Mouse (Mus musculus) cortical plate, adult 2 months (tissue): Measurements from ENCODE around the gene Lrp1. TPM values are rescaled to one million over a fixed set of nuclear protein-coding genes. Genes with fewer than 3 reads are reported as not detected.

Source experiments
- H3K27ac ChIP-seq: fragments of 200-500 bp; 2 replicates; pipeline ENCODE4 v1.5.1; 2012; ENCODE audit warnings: low read length, control low read depth, inconsistent platforms; ENCODE audit not compliant: insufficient read depth
- H3K4me1 ChIP-seq: fragments of 200-500 bp; 2 replicates; pipeline ENCODE4 v1.6.1; 2011; ENCODE audit warnings: low read length; ENCODE audit not compliant: control insufficient read depth, insufficient read depth
- H3K4me3 ChIP-seq: fragments of 200-500 bp; 2 replicates; pipeline ENCODE4 v1.5.1; 2011; ENCODE audit warnings: mild to moderate bottlenecking, low read length, control low read depth; ENCODE audit not compliant: insufficient read depth
- CTCF ChIP-seq: fragments of 200-500 bp; IDR thresholded peaks from 2 replicates; pipeline ENCODE4 v1.5.1; 2011; ENCODE audit warnings: mild to moderate bottlenecking, control low read depth, low read length; ENCODE audit not compliant: insufficient read depth; ENCODE audit errors: extremely low read depth
- POLR2A ChIP-seq: fragments of 200-500 bp; IDR thresholded peaks from 2 replicates; pipeline ENCODE4 v1.6.1; 2011; ENCODE audit warnings: mild to moderate bottlenecking, low read length, control low read depth; ENCODE audit not compliant: insufficient read depth; ENCODE audit errors: extremely low read depth
- polyA plus RNA-seq: library from polyadenylated mRNA; depleted of rRNA; stranded (reverse); fragments of >200 nt; gene quantifications from 2 replicates; pipeline ENCODE4 v1.2.3, GENCODE M21; 2012

Lrp1 gene
- polyA plus RNA-seq, 1 experiment, result 294 TPM

DNA sequence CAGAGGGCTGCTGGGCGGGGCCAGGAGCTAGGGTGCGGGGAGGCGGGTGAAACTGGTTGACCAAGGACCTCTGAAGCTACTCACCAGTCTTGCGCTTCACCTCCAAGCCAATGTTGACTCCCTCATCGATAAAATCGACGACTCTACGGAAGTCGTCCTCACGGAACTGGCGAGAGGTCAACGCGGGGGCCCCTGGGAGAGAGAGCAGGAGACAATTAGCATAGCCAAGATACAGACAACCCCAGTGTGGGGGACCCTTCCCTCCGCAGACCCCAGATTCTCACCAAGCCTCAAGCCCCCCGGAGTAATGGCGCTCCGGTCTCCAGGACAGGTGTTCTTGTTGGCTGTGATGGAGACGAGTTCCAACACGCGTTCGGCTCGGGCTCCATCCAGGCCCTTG, 103.0 kb downstream of the Lrp1 start:
- H3K4me1 ChIP-seq, result peaks cover 3% of the 10 kb centered on the region; the same call in 1 of the 2 replicates
- TF ChIP-seq POLR2A, result no peak
- no peak for TF ChIP-seq CTCF
- no peak overlapping the region for H3K27ac ChIP-seq
- H3K4me3 ChIP-seq, result no peak overlapping the region

DNA sequence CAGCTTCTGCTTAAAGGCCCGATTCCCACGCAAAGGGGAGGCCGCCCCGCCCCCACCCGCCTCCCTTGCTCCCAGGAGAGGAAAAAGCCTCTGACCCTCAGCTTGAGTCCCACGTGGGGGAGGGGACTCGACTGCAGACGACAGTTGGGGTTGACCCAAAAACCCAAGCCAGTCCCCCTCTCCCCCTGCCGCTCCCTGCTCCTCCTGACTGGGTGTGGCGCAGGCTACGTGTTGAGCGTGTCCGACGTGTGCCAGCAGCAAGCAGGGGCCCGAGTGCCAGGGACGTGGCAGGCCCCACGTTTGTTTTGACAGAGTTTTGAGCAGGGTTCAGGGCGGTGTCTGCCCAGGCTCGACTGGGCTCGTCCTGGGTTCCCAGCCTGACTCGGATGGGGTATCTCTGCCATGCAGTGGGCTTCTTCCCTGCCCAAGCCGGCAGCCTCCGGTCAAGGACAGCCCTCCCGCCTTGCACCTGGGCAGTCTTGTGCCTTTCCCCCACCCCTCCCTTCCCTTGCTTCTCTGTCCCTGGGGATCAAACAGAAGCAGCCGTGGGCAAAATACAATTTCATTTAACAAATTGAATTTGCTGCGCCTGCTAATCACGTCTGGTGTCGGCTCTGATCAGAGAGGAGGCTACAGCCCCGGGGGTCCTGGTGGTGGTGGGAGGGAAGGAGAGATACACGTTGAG, 104.2 kb downstream of the Lrp1 start:
- peaks cover 3% of the 10 kb centered on the region; the same call in 1 of the 2 replicates for H3K4me1 ChIP-seq
- no peak overlapping the region for H3K4me3 ChIP-seq
- TF ChIP-seq CTCF (no peak), POLR2A (no peak)
- no peak overlapping the region for H3K27ac ChIP-seq

DNA sequence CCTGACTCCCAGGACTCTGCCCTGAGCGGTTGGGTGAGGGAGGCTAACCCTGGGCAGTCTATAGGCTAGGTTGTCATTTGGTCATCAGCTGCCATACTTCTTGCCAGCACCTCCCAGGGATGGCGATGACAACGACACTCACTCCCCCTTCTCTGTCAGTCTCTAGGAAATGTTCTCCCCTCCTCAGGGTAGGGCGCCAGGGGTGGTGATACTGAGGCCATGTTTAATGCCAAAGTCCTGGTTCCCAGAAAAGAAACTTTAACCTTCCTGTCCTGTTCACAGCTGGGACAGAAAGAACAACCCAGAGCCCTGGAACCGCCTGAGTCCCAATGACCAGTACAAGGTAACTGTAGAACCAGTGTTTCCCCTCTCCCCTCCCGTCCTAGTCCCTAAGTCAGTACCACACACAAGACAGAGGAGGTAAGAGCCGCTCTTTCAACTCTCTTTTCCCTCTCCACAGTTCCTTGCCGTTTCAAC, 104.9 kb downstream of the Lrp1 start:
- TF ChIP-seq POLR2A (no peak), CTCF (no peak)
- Histone ChIP-seq H3K27ac (no peak overlapping the region), H3K4me3 (no peak overlapping the region), H3K4me1 (peaks cover 1% of the 10 kb centered on the region; the same call in 1 of the 2 replicates)

DNA sequence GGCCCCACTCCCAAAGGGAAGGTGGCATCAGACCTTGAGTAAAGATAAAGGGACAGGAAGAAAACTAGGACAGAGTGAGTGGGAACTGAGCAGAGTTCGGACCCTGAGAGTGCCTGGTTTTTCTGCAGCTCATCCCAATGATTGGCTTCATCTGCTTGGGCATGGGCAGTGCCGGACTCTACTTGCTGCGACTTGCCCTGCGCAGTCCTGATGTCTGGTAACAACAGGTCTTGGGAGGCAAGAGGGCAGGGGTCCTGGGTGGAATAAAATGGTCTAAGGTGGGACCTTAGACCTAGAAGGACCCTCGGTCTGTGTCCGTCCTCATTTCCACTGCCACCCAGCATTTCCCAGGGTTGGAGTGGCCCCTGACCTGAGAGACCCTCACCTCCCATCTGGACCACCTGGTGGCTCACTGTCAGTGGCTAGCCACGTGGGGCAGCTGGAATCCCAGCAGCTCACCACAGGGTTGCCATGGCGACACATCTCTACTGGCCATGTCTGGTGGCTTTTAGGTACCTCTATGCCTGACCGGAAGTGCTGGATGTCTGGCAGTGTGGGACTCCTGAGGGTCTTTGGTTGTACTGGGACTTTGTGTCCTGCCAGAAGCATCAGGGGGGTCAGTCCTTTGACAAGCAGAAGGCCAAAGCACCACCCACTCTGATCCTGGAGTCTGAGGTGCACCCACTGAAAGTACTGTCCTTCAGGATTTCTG, 105.5 kb downstream of the Lrp1 start:
- Histone ChIP-seq H3K4me1 (peaks cover 2% of the 10 kb centered on the region), H3K4me3 (no peak overlapping the region), H3K27ac (no peak overlapping the region)
- no peak for TF ChIP-seq POLR2A
- no peak for TF ChIP-seq CTCF

DNA sequence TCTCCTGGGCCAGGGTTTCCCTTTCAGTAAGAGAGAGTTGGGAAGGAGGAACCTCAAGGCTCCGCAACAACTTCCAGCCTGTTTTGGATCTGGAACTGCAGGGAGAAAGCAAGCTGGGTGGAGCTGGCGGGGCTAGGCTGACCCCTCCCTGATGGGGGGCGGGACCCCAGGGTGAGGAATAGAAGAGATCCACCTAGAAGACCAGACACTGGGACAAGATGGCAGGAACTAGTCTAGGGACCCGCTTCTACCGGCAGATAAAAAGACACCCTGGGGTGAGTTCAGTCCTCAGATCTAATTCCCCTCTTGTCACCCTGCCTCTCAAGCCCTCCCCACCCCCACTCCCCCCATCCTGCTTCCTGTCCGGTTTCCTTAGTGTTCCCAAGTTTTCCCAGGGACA, 106.2 kb downstream of the Lrp1 start, which contains the start of gene Ndufa4l2:
Gene Ndufa4l2 (plus strand): TSS at position 204 of the 400 bp plus-strand sequence.
- Histone ChIP-seq H3K4me1 (peaks cover 6% of the 10 kb centered on the region), H3K27ac (no peak within 1 kb of the TSS), H3K4me3 (no peak within 1 kb of the TSS)
- TF ChIP-seq CTCF, result no peak
- TF ChIP-seq POLR2A, result no peak

DNA sequence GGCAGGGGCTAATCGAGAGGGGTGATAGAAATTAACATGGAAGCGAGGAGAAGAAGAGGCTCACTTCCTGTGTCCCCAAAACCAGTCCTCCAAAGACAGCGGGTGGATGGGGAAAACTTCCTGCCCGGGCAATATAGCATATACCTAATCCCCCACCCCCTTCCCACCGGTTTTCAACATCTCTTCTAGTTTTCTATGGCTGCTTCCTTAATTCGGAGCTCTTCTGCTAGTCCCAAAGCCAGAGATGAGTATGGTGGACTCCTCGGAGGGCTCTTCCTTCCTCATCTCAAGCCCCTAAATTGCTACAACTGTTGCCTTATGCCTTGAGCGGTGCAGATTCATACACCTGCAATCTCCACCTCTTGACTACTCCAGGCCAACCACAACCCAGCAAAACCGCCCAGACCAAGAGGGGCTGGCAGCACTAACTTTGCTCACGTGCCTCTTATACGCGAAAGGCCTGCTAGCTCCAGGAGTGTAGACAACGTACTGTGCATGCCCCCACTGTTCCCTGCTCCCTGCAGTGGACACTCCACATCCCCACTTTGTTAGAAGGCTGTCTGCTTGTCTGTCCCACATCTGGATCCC, 106.7 kb downstream of the Lrp1 start:
- H3K4me3 ChIP-seq, result no peak overlapping the region

DNA sequence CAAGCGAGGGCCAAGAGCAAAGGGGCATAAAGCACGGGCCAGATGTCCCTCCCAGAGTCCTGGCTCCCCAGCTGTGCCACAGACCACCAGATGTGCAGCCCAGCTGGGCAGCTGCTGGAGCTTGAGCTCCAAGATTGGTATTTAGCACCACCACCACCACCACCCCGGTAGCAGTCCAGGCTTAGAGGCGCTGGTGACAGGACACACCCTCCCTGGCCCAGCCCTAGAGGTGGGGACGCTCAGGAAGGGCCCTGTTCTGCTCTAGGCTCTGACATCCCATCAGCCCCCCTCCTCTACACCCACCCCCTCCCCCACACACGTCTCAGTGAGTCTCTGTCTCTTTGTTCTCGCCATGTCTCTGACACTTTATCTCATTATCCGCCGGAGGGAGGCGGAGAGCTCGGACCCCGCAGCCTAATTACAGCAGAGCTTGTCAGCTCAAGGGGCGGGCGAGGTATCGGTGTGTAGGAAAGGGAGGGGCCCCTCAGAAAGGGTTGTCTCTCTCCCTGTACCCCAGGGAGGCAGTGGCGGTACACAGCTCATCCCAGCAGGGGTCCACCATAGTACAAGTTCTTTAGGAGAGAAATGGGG, 107.4 kb downstream of the Lrp1 start:
- TF ChIP-seq CTCF, result no peak
- no peak for TF ChIP-seq POLR2A
- H3K4me3 ChIP-seq, result no peak overlapping the region
- H3K27ac ChIP-seq, result no peak overlapping the region
- H3K4me1 ChIP-seq, result peaks cover 7% of the 10 kb centered on the region

More for the DNA sequence above, 106.7 kb downstream of the Lrp1 start:
- TF ChIP-seq POLR2A (no peak), CTCF (no peak)
- no peak overlapping the region for H3K27ac ChIP-seq
- peaks cover 7% of the 10 kb centered on the region for H3K4me1 ChIP-seq

DNA sequence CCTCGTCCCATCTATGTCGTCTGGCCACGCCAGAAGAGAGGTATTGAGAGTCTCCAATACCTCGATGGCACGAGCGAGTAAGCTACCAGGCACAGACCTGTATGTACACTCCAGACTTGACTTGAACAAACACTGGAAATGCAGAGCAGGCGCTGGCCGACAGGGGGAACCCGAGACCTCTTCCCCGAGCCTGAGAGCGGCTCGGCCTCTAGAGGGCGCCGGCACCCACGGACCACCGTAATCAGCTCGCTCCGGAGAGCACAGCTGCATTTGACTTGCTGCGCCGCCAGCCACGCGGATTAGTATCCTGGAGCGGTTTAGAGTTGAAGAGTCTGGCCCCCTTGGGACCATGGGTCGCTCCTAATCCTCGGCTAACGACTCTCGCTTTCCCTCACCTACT, 108.1 kb downstream of the Lrp1 start:
- Histone ChIP-seq H3K27ac (no peak overlapping the region), H3K4me3 (no peak overlapping the region), H3K4me1 (peaks cover 7% of the 10 kb centered on the region)
- TF ChIP-seq CTCF, result peak; percentile 97
- TF ChIP-seq POLR2A, result no peak

DNA sequence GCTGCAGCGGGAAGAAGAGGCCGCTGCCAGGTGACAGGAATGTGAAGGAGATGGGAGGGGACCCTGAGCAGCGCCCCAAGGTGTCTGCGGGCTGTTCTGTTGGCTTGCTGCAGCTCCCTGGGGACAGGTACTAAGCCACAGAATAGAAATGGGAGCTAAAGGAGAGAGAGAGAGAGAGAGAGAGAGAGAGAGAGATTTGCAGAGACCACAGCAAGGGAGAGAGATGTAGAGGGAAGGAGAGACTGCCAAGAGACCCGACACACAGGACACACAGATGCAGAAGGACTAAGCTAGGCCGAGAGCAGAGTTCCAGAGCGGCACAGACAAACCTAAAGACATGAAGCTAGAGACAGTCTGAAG, 108.7 kb downstream of the Lrp1 start:
- TF ChIP-seq POLR2A, result no peak
- no peak for TF ChIP-seq CTCF
- Histone ChIP-seq H3K27ac (peak overlapping the region; percentile 93), H3K4me3 (peak overlapping the region; percentile 34; the same call in 1 of the 2 replicates), H3K4me1 (peaks cover 7% of the 10 kb centered on the region)
